Mouse (Mus musculus) hematopoietic stem cell, adult 5-6 weeks (primary cell): ENCODE data around the gene 2310061I04Rik. TPM values are rescaled to one million over a fixed set of nuclear protein-coding genes. Genes with fewer than 3 reads are reported as not detected.

ENCODE experiments used
- ATAC-seq, 2 experiments: fragments of 125-278 bp in 1 of 2; replicated peaks in 1 of 2; 2 replicates each; pipeline ENCODE4 v1.8.0; 2016 to 2017; ENCODE audit warnings: inconsistent platforms in 2 of 2, mild to moderate bottlenecking in 2 of 2, moderate number of reproducible peaks in 2 of 2, low read depth in 1 of 2, moderate TSS enrichment in 1 of 2; ENCODE audit not compliant: low FRiP score in 2 of 2, poor library complexity in 2 of 2, severe bottlenecking in 2 of 2, insufficient read depth in 1 of 2, low TSS enrichment in 1 of 2
- total RNA-seq: library from RNA; stranded (forward); fragments of 172-1452, 232-1000 nt; gene quantifications from 2 replicates; pipeline ENCODE4 v1.2.3, GENCODE M21; 2017

Gene 2310061I04Rik
- total RNA-seq: 4.9 and 17.4 TPM in 2 replicates

DNA sequence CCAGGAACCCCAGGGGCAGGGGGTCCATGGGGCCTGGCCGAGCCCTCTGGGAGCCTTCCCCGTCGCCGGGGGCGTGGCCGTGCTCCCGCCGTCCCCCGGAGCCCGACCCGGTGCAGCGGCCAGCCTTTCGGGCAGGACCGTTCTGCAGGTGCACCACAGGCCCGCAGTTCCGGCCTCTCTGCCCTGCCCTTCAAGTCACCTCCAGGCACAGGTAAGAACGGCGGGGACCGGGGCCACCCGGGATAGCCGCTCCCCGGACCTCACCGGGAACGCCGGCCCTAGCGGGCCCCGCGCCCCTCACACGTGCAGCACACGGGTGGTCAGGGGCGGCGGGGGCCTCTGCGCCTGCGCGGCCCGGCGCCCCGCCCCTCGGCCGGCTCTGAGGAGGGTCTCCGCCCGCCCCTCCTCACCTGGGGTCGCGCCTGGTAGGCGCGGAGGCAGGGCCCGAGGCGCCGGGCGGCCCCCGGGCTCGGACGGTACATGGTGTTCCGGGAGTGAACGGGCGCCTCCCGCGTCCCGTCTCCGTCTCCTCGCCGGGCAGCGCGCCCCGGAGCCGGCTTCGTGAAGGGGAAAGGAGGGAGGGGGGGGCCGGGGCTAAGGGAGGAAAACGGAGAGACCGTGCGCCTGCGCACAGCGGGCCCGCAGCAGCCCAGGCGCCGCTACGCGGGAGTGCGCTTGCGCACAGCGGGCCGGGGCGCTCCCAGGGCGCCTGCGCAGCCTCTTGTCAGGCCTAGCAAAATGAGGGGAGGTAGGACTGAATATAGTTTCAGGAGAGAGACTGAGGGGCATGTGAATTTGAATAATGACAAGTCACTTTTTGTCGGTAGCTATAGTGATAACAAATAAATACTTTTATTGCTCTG lies at the start of gene 2310061I04Rik:
TSS of gene 2310061I04Rik (minus strand) at position 651 of the 863 bp plus-strand sequence.
- ATAC-seq: peak; percentile 40 to 53

DNA sequence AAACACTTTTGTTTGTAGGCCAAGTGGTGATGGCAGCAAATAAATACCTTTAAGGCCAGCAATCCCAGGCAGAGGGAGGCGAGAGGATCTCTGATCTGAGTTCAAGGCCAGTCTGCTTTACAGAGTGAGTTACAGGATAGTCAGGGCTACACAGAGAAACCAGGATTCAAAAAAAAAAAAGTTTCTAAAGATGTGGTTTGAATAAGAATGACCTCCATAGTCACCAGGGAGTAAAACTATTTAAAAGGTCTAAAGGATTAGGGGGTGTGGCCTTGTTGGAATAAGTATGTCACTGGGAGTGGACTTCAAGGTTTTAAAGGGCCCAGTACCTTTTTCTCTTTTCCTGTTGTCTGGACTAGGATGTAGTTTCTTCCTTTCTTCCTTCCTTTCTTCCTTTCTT lies 42.7 kb upstream of the 2310061I04Rik start:
- ATAC-seq: no peak

GRCm38 (mm10) chr17:35939108-35939507 lies 41.9 kb upstream of the 2310061I04Rik start:
- no peak for ATAC-seq

DNA sequence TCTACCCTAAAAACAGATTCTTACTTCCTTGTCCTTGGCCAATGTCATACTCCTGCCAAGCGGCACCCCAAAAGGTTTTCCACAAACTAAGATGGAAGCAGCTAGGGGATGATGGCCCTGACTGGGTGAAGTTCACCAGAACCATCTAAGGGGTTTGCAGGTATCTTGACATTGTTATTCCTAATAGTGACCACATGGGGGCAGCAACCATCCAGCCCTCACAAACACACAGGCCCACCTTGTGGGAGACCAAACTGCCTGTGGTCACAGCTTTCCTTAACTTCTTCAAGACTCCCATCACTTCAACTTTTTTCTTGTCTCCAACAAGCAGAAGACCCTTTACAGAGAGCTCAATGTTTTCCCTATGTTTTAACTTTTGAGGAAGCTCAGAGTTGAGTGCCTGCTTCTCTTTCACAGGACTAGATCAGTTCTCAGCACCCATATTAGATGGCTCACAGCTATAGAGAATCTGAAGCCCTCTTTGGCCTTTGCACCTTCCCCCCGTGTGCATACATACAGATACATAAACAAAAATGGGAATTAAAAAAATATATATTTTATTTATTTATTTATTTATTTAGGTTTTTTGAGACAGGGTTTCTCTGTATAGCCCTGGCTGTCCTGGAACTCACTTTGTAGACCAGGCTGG lies 40.6 kb upstream of the 2310061I04Rik start:
- ATAC-seq: peak; percentile 59 to 92; a peak in 3 of 4 replicates

DNA sequence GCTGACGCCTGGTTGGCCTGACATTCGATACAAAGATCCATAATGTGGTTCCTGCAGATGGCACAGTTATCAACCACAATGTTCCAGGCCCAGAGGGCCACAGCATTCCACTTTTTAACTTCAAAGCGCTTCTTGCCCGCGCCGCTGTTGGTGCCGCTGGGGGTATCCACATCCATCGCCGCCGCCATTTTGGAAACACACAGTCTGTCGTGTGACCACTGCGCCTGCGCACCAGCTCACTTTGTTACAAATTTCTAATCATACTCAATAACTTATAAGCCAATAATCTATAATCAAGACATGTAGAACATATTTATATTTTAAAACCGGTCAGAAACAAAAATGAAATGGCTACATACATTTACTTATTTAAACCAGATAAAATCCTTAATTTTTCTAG lies 38.5 kb upstream of the 2310061I04Rik start:
- ATAC-seq: peak; percentile 62 to 74; a peak in 2 of 4 replicates

DNA sequence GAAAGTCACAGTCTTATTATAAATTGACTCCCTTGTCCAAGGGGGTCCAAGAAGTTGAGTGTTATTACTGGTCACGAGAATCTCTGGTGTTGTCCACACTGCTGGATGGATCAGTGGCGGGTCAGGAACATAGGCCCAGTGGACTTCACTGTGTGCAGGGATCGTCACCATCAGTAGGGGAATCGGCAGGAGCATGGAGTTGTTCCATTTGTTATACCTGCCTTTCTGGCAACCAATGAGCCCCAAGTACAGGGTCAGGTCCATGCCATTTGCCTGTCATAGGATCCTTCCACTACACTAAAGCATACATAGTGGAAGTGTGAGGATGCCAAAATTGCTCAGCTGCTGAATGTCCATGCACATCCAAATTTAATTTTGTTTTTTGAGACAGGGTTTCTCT lies 35.4 kb upstream of the 2310061I04Rik start:
- ATAC-seq: no peak

DNA sequence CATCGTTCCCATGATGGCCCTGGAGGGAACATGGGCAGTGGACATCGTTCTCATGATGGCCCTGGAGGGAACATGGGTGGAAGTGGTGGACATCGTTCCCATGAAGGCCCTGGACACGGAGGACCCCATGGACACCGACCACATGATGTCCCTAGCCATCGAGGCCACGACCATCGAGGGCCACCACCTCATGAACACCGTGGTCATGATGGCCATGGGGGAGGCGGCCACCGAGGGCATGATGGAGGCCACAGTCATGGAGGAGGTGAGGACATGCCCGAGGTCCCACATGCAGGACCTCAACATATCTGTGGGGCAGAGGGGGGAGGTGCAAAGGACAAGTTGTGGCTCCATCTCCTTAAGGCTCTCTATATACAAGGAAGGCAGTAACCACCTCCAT lies 33.4 kb upstream of the 2310061I04Rik start:
- ATAC-seq: no peak

DNA sequence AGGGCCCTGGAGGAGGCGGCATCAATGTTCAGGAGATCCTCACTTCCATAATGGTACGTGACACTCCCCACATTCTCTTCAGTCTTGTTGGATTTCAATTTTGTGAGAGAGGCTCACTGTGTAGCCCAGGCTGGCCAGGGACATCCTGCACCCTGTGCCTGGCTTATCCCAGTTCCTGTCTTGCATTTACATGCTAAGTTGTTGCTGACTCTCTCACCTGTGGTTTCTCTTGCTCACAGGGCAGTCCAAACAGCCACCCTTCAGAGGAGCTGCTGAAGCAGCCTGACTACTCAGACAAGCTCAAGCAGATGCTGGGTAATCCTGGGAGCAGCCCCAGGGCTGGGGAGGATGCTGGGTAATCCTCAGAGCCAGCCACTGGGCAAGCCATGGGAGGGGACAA lies 32.3 kb upstream of the 2310061I04Rik start:
- ATAC-seq: no peak

DNA sequence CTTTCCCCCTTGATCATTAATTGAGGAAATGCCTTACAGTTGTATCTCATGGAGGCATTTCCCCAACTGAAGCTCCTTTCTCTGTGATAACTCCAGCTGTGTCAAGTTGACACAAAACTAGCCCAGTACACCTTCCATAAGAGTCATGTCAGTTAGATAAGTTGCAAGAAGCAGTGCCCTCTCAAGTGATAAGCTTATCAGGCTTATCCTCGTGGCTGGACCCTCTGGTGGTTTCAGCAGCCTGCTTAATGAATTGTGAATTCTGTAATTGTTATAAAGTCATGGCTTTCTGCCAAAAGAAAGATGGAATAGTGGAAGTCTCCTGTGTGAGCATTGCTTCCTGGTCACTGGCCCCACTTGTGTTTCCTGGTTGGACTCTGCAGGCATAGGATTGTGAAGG lies 30.2 kb upstream of the 2310061I04Rik start:
- no peak for ATAC-seq

DNA sequence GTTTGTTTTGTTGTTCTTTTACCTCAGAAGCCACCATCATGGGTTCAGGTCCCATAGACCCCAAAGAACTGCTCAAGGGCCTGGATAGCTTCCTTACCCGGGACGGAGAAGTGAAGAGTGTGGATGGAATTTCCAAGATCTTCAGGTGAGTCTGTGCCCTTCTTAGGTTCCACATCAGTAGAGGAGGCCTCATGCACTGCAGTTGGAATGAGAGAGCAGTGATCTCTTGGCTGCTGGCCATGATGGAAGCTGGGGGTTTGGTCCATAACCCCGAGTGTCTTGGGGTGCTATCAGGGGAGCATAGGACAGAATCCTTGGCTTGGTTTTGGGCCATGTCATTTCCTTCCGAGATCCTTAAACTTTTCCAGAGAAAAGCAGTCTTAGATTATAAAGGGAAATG lies 26.1 kb upstream of the 2310061I04Rik start:
- ATAC-seq: no peak

- no peak for ATAC-seq
These were observed 25.3 kb upstream of the 2310061I04Rik start for GRCm38 (mm10) chr17:35922566-35922965.

GRCm38 (mm10) chr17:35921710-35922109 lies 24.5 kb upstream of the 2310061I04Rik start:
- no peak for ATAC-seq

GRCm38 (mm10) chr17:35920862-35921562 lies 23.8 kb upstream of the 2310061I04Rik start:
- ATAC-seq: no peak

DNA sequence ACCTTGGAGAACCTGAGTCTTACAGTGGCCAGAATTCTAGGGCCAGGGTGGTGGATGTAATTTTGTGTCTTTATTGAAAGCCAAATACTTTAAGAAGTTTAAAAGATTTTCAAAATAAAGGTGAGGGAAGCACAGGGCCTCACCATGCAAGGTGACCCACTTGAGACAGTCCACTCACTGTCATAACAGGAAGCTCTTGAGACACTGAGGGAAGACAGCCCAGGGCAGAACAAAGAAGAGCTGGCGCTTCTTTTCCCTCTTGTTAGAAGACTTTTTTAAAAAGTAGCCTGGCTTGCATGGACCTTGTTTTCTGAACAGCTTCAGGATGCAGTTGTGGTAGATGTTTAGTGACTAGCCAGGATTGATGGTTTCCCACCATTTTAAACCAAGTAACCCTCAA lies 23.2 kb upstream of the 2310061I04Rik start:
- ATAC-seq: no peak

DNA sequence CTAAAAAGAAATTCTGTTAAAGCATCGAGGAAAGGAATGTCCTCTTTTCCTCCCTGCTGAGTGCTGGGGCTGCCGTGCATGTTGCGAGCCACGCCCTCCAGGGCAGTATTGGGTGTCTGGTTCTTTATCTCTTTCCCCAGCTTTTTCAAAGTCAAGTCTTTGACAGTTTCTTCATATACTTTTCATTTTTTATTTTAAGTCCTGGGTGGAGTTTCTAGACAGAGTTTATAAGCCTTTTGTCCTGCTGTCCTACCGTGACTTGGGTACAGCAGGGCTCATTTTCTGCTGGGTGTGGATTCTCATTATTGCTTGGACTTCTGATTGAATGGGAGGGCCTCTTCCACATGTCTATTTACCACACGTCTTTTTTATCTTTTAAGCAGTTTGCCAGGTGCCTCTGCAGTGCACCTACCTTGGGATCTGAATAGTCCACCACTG lies 22.7 kb upstream of the 2310061I04Rik start:
- ATAC-seq: no peak

GRCm38 (mm10) chr17:35919060-35919715 lies 22.0 kb upstream of the 2310061I04Rik start:
- ATAC-seq: peak; percentile 25 to 41

- no peak for ATAC-seq
These were observed 21.2 kb upstream of the 2310061I04Rik start for GRCm38 (mm10) chr17:35918276-35919059.
